Mouse (Mus musculus): ENCODE data around the gene Rptor. TPM values are rescaled to one million over a fixed set of nuclear protein-coding genes. Genes with fewer than 3 reads are reported as not detected.

The Rptor gene
- polyA plus RNA-seq, 1 experiment from 2014 or later: 12.6 TPM

DNA sequence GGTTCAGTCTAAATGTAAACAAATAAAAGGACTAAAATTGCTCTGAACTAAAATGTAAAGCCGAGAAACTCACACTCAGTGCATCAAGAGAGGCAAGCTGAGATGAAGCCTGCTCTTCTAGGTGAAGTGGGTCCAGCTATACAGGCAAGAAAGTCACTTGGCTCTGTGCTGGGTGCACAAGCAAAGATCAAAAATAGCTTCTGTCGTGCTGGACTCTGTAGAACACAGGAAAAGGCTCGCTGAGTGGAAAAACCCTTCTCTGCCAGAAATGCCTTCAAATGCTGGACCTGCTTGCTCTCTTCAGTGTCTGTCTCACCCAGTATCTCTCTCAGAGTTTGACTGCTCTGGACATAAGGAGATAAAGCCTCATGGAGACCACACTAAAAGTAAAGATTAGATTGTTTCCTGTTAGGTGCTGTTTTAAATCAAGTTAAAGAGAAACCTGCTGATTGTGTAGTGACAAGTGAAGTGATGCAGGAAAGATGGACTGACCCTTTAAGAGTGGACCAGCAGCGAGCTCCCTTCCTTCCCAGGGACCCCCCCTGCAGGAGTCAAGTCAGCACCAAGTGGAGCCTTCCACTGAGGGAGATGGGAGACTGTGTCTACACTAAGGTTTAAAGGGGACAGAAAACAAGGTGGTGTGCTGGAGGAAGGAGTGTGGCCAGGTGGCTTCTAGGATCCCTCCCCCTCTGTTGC is 130.4 kb downstream of the Rptor start:
- ATAC-seq (ENCODE audit: insufficient read depth, low FRiP score, low TSS enrichment) (no peak), DNase-seq (ENCODE audit: low spot score) (no peak)
- no peaks in the 10 kb centered on the region for H3K27me3 ChIP-seq (ENCODE audit: control insufficient read depth, insufficient read depth, low read length)
- no peak overlapping the region for H3K4me3 ChIP-seq (ENCODE audit: low read depth, low read length)
- 78% methylated on average over 4 of the region's 4 CpGs for whole genome bisulfite sequencing
- H3K27ac ChIP-seq (ENCODE audit: low read depth, low read length): no peak overlapping the region
- H3K9ac ChIP-seq (ENCODE audit: low read length): no peak overlapping the region
- no peaks in the 10 kb centered on the region for H3K9me3 ChIP-seq (ENCODE audit: control insufficient read depth, low read length)
- no peaks in the 10 kb centered on the region for H3K36me3 ChIP-seq (ENCODE audit: control insufficient read depth, insufficient read depth, low read length)
- H3K4me1 ChIP-seq (ENCODE audit: control insufficient read depth, insufficient read depth, low read length): no peaks in the 10 kb centered on the region
- no peak overlapping the region for H3K4me2 ChIP-seq (ENCODE audit: low read depth)

DNA sequence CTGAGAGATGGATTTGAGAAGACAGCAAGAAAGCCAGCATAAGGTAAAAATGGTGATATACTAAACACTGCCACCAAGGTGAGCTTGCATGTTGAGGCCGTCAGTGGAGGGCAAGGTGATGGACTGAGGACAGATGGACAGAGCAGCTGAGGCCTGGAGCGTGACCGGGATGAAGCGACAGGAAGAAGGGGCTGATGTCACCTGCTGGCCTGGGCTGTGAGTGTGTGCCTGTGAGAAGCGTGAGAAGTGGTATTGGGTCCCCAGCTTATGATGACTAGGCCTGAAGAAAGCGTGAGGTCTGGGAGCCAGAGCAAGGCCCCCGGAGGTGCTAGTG is 130.9 kb downstream of the Rptor start:
- DNase-seq (ENCODE audit: low spot score): no peak
- Histone ChIP-seq H3K36me3 (ENCODE audit: control insufficient read depth, insufficient read depth, low read length) (no peaks in the 10 kb centered on the region), H3K27ac (ENCODE audit: low read depth, low read length) (no peak overlapping the region), H3K9ac (ENCODE audit: low read length) (no peak overlapping the region), H3K4me2 (ENCODE audit: low read depth) (no peak overlapping the region), H3K9me3 (ENCODE audit: control insufficient read depth, low read length) (no peaks in the 10 kb centered on the region), H3K27me3 (ENCODE audit: control insufficient read depth, insufficient read depth, low read length) (no peaks in the 10 kb centered on the region), H3K4me3 (ENCODE audit: low read depth, low read length) (no peak overlapping the region), H3K4me1 (ENCODE audit: control insufficient read depth, insufficient read depth, low read length) (no peaks in the 10 kb centered on the region)
- no peak for ATAC-seq (ENCODE audit: insufficient read depth, low FRiP score, low TSS enrichment)
- WGBS: 89% methylated on average over 7 of the region's 7 CpGs

DNA sequence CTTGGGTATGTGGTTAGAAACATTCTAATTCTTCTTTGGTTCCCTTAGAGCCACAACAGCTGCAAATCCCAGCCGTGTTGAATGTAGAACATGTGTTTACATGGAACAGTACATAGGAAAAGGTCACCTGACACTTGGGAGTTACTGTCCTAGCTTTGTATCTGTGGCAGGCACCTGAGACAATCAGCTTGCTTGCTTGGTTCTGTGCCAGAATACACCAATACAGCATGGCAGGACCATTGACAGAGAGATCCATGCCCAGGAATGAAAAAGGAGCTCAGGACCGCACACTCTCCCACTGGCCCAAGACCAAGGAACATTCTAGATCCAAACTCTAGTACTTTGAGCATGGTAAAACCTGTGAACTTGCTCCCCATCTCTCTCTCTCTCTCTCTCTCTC is 132.4 kb downstream of the Rptor start:
- Histone ChIP-seq H3K36me3 (ENCODE audit: control insufficient read depth, insufficient read depth, low read length) (no peaks in the 10 kb centered on the region), H3K27me3 (ENCODE audit: control insufficient read depth, insufficient read depth, low read length) (no peaks in the 10 kb centered on the region), H3K9ac (ENCODE audit: low read length) (no peak overlapping the region), H3K4me1 (ENCODE audit: control insufficient read depth, insufficient read depth, low read length) (no peaks in the 10 kb centered on the region), H3K9me3 (ENCODE audit: control insufficient read depth, low read length) (no peaks in the 10 kb centered on the region), H3K4me3 (ENCODE audit: low read depth, low read length) (no peak overlapping the region), H3K4me2 (ENCODE audit: low read depth) (no peak overlapping the region), H3K27ac (ENCODE audit: low read depth, low read length) (no peak overlapping the region)
- 89% methylated on average over 2 of the region's 2 CpGs for WGBS
- ATAC-seq (ENCODE audit: insufficient read depth, low FRiP score, low TSS enrichment) (no peak), DNase-seq (ENCODE audit: low spot score) (no peak)

DNA sequence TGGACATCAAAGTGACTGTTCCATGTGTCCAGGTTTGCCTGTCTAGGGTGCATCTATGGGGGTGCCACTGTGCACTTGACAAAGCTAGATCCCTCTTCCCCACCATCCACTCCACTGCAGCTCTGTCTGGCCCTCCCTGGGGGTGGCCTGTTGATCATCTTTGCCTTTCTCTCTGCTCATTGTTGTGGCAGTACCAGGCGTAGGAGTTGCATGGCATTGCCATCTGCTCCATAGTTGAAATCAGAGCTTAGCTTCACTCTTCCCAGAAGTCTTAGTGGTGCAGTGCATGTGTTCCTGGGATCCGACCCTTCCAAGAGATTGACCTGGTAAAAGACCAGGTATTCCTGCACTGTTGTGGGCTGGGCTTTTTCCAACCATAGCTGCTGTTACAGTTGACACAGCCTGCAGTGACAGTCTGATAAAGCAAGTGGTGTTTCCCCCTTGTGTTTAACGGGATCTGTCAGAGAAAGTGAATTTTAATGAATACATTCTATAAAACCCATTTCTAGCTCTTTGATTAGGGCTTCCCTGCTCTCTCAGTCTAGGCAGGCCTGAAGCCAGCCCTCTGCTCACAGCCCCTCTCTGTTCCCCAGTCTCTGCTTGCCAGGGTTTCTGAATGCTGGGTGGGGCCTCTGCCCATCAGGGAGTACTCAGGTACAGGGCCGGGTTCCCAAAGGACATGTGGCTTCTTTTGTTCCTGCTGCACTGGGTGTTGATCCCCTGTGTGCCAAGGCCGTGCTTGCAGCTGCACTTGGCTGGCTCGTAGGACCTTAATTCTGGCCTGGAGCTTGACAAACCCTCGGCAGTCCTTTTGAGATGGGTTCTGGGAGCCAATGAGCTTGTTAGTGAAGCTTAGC is 136.5 kb downstream of the Rptor start:
- H3K4me3 ChIP-seq (ENCODE audit: low read depth, low read length): no peak overlapping the region
- H3K36me3 ChIP-seq (ENCODE audit: control insufficient read depth, insufficient read depth, low read length): no peaks in the 10 kb centered on the region
- H3K27me3 ChIP-seq (ENCODE audit: control insufficient read depth, insufficient read depth, low read length): no peaks in the 10 kb centered on the region
- ATAC-seq (ENCODE audit: insufficient read depth, low FRiP score, low TSS enrichment): no peak
- no peaks in the 10 kb centered on the region for H3K9me3 ChIP-seq (ENCODE audit: control insufficient read depth, low read length)
- 77% methylated on average over 7 of the region's 7 CpGs for WGBS
- no peak overlapping the region for H3K9ac ChIP-seq (ENCODE audit: low read length)
- no peaks in the 10 kb centered on the region for H3K4me1 ChIP-seq (ENCODE audit: control insufficient read depth, insufficient read depth, low read length)
- no peak overlapping the region for H3K4me2 ChIP-seq (ENCODE audit: low read depth)
- DNase-seq (ENCODE audit: low spot score): no peak
- H3K27ac ChIP-seq (ENCODE audit: low read depth, low read length): no peak overlapping the region

DNA sequence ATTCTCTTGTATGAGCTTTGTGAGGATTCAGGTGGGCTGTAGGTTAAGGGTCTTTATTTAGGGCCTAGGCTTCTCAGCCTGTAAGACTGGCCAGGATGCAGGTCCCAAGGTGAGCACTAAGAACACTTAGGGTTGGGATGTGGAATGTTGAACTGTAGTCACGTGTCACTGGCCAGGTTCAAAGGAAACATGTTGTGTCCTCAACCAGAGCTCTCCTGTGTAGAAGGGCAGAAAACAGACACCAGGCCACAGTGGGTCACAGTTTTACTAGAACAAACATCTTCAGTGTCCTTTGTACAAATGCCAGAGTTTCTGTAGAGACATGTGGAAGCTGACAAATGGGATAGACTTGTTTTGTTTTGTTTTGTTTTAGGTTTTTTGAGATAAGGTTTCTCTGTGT is 138.7 kb downstream of the Rptor start:
- WGBS: 91% methylated on average over 1 of the region's 1 CpGs
- H3K9ac ChIP-seq (ENCODE audit: low read length): no peak overlapping the region
- H3K4me2 ChIP-seq (ENCODE audit: low read depth): no peak overlapping the region
- H3K27me3 ChIP-seq (ENCODE audit: control insufficient read depth, insufficient read depth, low read length): no peaks in the 10 kb centered on the region
- H3K36me3 ChIP-seq (ENCODE audit: control insufficient read depth, insufficient read depth, low read length): no peaks in the 10 kb centered on the region
- H3K9me3 ChIP-seq (ENCODE audit: control insufficient read depth, low read length): no peaks in the 10 kb centered on the region
- H3K4me3 ChIP-seq (ENCODE audit: low read depth, low read length): no peak overlapping the region
- no peak overlapping the region for H3K27ac ChIP-seq (ENCODE audit: low read depth, low read length)
- H3K4me1 ChIP-seq (ENCODE audit: control insufficient read depth, insufficient read depth, low read length): no peaks in the 10 kb centered on the region
- no peak for DNase-seq (ENCODE audit: low spot score)
- no peak for ATAC-seq (ENCODE audit: insufficient read depth, low FRiP score, low TSS enrichment)

DNA sequence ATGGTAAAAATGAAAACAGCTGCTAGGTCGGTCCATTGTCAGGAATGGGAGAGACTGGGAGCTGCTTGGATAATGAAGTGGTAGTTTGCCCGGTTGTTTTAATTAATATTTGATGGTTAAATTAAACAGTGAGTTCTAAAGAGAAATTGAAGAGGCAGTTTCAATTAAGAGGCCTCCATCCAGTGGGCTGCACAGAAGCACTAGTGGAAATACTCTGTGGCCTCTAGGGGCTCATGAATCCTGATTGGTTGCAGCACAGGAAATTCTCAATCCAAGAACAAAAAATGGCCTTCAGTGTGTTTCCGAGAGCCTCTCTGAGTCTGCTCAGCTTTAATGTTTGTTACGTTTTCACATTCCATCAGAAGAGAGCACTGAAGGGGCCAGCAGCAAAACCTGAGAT is 141.7 kb downstream of the Rptor start:
- no peak overlapping the region for H3K4me2 ChIP-seq (ENCODE audit: low read depth)

DNA sequence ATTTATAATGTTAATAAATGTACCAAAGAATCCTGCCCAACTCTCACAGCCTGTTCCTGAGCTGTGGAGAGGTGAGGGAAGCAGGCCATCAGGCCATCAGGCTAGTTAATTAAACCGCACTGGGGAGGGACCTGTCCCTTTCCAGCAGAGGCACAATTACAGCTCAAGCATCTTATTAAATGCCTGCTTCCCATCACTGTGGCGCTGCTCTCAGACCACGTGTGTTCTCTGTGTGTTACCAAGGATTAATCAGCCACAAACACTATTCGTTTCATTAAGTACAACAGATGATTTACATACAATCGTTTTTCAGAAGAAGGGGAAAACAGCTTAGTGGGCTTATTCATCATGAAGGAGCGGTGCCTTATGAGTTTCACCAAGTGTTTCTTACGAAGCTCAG is 142.6 kb downstream of the Rptor start:
- Histone ChIP-seq H3K9ac (ENCODE audit: low read length) (no peak overlapping the region), H3K36me3 (ENCODE audit: control insufficient read depth, insufficient read depth, low read length) (no peaks in the 10 kb centered on the region), H3K27me3 (ENCODE audit: control insufficient read depth, insufficient read depth, low read length) (no peaks in the 10 kb centered on the region), H3K4me1 (ENCODE audit: control insufficient read depth, insufficient read depth, low read length) (no peaks in the 10 kb centered on the region), H3K4me2 (ENCODE audit: low read depth) (no peak overlapping the region), H3K27ac (ENCODE audit: low read depth, low read length) (0 out of 2 replicates have a peak overlapping the region, but pooled peaks have one; percentile 4), H3K4me3 (ENCODE audit: low read depth, low read length) (no peak overlapping the region), H3K9me3 (ENCODE audit: control insufficient read depth, low read length) (no peaks in the 10 kb centered on the region)
- 83% methylated on average over 7 of the region's 7 CpGs for WGBS
- ATAC-seq (ENCODE audit: insufficient read depth, low FRiP score, low TSS enrichment) (no peak), DNase-seq (ENCODE audit: low spot score) (no peak)

More for the DNA sequence above, 141.7 kb downstream of the Rptor start:
- H3K4me3 ChIP-seq (ENCODE audit: low read depth, low read length): no peak overlapping the region
- H3K27me3 ChIP-seq (ENCODE audit: control insufficient read depth, insufficient read depth, low read length): no peaks in the 10 kb centered on the region
- ATAC-seq (ENCODE audit: insufficient read depth, low FRiP score, low TSS enrichment) (no peak), DNase-seq (ENCODE audit: low spot score) (no peak)
- H3K27ac ChIP-seq (ENCODE audit: low read depth, low read length): no peak overlapping the region
- no peaks in the 10 kb centered on the region for H3K9me3 ChIP-seq (ENCODE audit: control insufficient read depth, low read length)
- H3K4me1 ChIP-seq (ENCODE audit: control insufficient read depth, insufficient read depth, low read length): no peaks in the 10 kb centered on the region
- WGBS: 68% methylated on average over 4 of the region's 4 CpGs
- H3K36me3 ChIP-seq (ENCODE audit: control insufficient read depth, insufficient read depth, low read length): no peaks in the 10 kb centered on the region
- no peak overlapping the region for H3K9ac ChIP-seq (ENCODE audit: low read length)

DNA sequence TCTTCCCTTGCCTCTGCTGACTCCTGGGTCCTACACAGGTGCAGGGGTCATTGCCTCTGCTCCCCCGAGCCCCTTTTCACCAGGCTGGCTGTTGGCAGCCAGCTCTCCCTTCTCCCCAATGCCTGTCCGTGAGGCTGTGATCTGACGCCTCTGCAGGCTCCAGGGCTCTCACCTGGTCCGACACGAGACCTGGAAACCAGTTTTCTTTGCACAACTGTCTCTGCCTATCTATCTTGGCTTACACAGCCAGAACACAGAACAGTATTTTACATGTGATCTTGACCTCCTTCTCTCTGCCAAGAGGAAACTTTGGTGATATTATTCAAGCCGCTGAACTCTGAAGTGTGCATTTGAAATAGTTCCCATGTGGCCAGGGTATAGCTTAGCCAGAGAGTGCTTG is 151.8 kb downstream of the Rptor start:
- Histone ChIP-seq H3K4me2 (ENCODE audit: low read depth) (no peak overlapping the region), H3K4me3 (ENCODE audit: low read depth, low read length) (no peak overlapping the region), H3K27me3 (ENCODE audit: control insufficient read depth, insufficient read depth, low read length) (no peaks in the 10 kb centered on the region), H3K4me1 (ENCODE audit: control insufficient read depth, insufficient read depth, low read length) (no peaks in the 10 kb centered on the region), H3K27ac (ENCODE audit: low read depth, low read length) (no peak overlapping the region), H3K9me3 (ENCODE audit: control insufficient read depth, low read length) (no peaks in the 10 kb centered on the region), H3K9ac (ENCODE audit: low read length) (no peak overlapping the region), H3K36me3 (ENCODE audit: control insufficient read depth, insufficient read depth, low read length) (no peaks in the 10 kb centered on the region)
- ATAC-seq (ENCODE audit: insufficient read depth, low FRiP score, low TSS enrichment) (no peak), DNase-seq (ENCODE audit: low spot score) (no peak)
- WGBS: 82% methylated on average over 6 of the region's 6 CpGs

DNA sequence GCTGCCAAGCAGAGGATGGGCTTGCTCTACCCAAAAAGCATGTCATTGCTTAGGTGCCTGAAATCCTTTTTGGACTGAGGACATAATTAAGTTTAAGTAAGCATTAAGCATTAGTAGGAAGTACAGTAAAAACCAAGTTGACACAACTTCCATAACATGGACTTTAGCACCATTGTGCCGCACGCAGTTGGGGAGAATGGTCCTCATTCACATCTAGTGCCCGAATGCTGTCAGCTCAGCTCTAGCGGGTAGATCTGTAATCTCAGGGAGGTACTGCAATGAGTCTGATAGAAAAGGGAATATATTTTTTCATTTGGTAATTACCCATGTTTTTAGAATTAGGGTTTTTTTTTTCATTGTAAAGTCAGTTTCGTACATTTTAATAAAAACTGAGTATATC is 155.5 kb downstream of the Rptor start:
- no peaks in the 10 kb centered on the region for H3K9me3 ChIP-seq (ENCODE audit: control insufficient read depth, low read length)
- H3K27me3 ChIP-seq (ENCODE audit: control insufficient read depth, insufficient read depth, low read length): no peaks in the 10 kb centered on the region
- H3K36me3 ChIP-seq (ENCODE audit: control insufficient read depth, insufficient read depth, low read length): no peaks in the 10 kb centered on the region
- no peak overlapping the region for H3K4me2 ChIP-seq (ENCODE audit: low read depth)
- H3K9ac ChIP-seq (ENCODE audit: low read length): no peak overlapping the region
- ATAC-seq (ENCODE audit: insufficient read depth, low FRiP score, low TSS enrichment): no peak
- DNase-seq (ENCODE audit: low spot score): no peak
- 94% methylated on average over 5 of the region's 5 CpGs for WGBS
- H3K4me3 ChIP-seq (ENCODE audit: low read depth, low read length): no peak overlapping the region
- H3K27ac ChIP-seq (ENCODE audit: low read depth, low read length): no peak overlapping the region
- no peaks in the 10 kb centered on the region for H3K4me1 ChIP-seq (ENCODE audit: control insufficient read depth, insufficient read depth, low read length)

Measured in neural tube, embryonic 11.5 days (tissue).